Mouse (Mus musculus): Measurements from ENCODE around the gene Hectd4.

- TF ChIP-seq CTCF (IDR thresholded peaks at IDR 0.05; ENCODE audit: low read depth) = no peak
- TF ChIP-seq EP300 (IDR thresholded peaks at IDR 0.05; ENCODE audit: low read depth) = no peak
These were observed 164.1 kb downstream of the Hectd4 start for GRCm38 (mm10) chr5:121383857-121384756.
